Mouse (Mus musculus): ENCODE measurements around the gene Dpp10.
A peak's percentile ranks its signal among the peaks of the same experiment; 100 is the strongest.

The Dpp10 gene

GRCm38 (mm10) chr1:123919606-123920005 is 125.8 kb downstream of the Dpp10 start:
- DNase-seq (ENCODE audit: low spot score), result no peak

DNA sequence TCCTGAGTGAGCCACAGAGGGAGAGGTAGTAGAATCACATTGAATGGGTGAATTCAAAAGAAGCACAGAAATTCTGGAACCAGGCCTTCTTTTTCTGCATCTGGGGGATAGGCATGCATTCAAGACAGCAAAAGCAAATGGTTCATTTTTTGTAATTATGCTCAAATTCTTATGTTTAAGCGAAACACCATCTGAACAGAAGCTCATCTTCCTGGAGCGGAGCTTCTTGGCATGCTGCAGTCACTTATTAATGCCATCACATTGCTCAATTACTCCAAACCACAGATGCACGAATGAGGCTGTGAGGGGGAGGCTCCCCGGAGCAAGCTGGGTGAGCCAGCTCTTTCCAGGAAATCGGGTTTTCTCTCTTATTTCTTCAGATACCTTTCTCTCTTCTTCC is 142.7 kb downstream of the Dpp10 start:
- peak; percentile 63 for DNase-seq (ENCODE audit: low spot score)

- DNase-seq (ENCODE audit: low spot score), result no peak
These were observed 144.1 kb downstream of the Dpp10 start for GRCm38 (mm10) chr1:123901218-123901617.

DNA sequence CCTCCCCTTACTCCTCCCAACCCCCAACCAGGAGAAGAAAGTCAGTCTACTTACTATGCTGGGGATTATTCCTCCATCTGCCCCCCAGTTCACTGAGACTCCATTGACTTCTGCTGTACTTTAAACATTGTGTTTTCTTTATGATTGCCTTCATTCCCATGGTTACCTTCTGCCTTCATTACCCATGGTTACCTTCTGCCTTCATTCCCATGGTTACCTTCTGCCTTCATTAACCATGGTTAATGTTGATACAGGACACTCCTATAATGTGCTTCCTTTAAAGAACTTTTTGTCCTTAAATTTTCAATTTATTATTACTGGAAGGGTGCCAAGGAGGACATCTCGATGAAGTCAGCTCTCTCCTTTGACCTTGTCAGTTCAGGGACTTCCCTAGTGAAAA is 158.1 kb downstream of the Dpp10 start:
- DNase-seq (ENCODE audit: low spot score), result no peak

GRCm38 (mm10) chr1:123846881-123847280 is 198.5 kb downstream of the Dpp10 start:
- DNase-seq (ENCODE audit: low spot score), result no peak

GRCm38 (mm10) chr1:123801206-123801605 is 244.2 kb downstream of the Dpp10 start:
- DNase-seq (ENCODE audit: low spot score), result no peak

DNA sequence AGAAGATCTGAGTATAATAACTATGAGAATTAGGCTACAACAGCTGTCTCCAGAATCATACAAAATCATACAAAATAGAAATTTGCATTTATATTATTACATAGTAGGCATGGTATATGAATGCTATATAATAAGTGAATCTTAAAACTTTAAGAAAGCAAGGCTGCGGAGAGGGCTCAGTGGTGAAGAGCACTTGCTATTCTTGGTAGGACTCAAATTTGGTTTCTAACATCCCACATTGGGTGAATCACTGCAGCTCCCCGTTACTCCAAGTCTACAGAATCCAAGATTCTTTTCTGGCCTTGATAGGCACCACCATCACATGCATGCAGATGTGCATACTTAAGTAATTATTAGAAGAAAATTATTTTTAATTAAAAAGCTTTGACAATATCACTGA is 279.8 kb downstream of the Dpp10 start:
- no peak for DNase-seq (ENCODE audit: low spot score)

GRCm38 (mm10) chr1:123762272-123762671 is 283.1 kb downstream of the Dpp10 start:
- no peak for DNase-seq (ENCODE audit: low spot score)

- no peak for DNase-seq (ENCODE audit: low spot score)
These were observed 289.3 kb downstream of the Dpp10 start for GRCm38 (mm10) chr1:123756055-123756454.

GRCm38 (mm10) chr1:123707292-123707691 is 338.1 kb downstream of the Dpp10 start:
- no peak for DNase-seq (ENCODE audit: low spot score)

- DNase-seq (ENCODE audit: low spot score), result no peak
These were observed 386.9 kb downstream of the Dpp10 start for GRCm38 (mm10) chr1:123658409-123658808.

- DNase-seq (ENCODE audit: low spot score), result no peak
These were observed 388.8 kb downstream of the Dpp10 start for GRCm38 (mm10) chr1:123656607-123657006.

GRCm38 (mm10) chr1:123637897-123638296 is 407.5 kb downstream of the Dpp10 start:
- no peak for DNase-seq (ENCODE audit: low spot score)

DNA sequence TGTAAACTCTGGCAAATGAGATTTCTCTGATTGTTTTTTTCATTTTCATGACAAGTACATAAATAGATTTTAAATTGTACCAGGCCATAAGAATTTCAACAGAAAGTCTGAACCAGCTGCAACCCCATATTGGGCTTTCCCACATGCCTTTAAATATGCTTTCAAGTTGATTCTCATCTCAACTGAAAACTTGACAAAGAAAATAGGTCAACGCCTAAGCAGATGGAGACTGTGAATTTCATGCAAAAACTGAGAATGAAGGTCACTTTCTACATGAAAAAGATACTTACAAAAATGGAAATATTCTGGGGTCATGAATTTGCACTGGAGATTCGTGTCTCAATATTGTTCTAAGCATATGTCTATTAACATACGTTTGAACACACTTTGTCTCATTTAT is 417.1 kb downstream of the Dpp10 start:
- no peak for DNase-seq (ENCODE audit: low spot score)

DNA sequence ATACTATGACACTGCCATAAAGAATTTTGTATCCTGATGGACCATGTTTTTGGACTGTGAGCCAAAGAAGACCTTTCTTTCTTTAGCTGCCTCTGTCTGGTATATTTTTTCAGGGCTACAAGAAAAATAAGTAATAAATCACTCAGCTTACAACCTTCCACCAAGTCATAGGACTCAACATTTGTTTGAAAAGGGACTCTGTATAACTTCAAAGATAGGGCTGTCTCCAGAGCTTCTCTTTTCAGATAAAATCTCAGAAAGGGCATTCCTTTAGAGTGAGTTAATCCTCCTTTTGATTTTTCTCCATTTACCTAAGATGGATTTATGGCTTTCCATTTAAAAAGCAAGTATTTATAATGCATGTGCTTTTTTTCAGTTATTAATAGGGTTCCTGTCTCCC is 460.5 kb downstream of the Dpp10 start:
- no peak for DNase-seq (ENCODE audit: low spot score)

GRCm38 (mm10) chr1:123580112-123580511 is 465.2 kb downstream of the Dpp10 start:
- DNase-seq (ENCODE audit: low spot score), result no peak

DNA sequence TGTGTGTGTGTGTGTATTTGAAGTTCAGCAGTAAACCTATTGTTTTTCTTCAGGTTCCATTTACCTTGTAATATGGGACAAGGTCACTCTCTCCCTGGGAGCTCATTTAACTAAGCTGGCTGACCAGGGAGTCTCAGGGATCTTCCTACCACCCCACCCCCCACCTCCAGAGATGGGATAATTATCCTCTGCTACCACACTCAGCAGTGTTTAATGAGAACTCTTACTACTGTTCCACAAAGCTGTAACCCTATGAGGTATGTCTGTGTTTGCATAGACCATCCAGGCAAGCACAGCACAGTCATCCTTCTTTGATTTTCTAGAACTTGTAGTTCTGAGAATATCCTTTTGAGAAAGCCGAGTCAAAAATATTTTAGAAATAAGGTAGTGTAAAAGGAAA is 471.6 kb downstream of the Dpp10 start:
- DNase-seq (ENCODE audit: low spot score), result no peak

DNA sequence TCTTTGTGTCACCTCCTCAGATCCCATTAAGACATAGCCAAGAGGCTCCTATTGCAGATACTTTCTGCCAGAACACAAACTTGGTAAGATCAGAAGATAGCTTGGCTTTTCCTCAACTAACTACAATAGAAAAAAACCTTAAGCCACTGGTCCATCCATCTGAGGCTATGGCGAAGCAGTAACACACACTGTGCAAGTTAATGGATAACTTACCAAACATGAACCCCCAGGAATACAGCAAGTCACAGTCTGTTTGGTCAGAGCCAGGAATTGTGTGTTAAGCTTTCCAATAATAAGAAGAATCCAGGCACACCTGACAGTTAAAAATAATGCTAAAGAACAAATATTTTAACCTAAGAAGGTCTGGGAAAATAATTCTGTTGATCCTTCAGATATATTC is 502.9 kb downstream of the Dpp10 start:
- no peak for DNase-seq (ENCODE audit: low spot score)

- no peak for DNase-seq (ENCODE audit: low spot score)
These were observed 577.6 kb downstream of the Dpp10 start for GRCm38 (mm10) chr1:123467729-123468128.

DNA sequence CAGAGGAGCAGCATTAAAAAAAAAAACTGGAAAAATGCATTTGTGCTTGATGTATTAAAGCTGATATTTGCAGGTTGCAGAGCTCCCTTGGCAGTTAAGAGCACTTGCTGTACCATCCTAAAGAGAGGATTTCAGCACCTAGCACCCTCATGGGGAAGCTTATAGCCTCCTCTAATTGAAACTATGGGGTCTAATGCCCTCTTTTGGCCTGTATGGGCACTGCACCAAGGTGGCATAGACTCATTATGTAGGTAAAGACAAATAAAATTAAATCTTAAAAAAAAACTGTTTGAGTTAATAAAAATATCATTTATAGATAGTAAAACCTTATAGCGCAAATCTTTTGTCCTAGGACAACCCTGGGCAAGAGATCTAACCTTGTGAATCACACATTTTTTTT is 631.2 kb downstream of the Dpp10 start:
- no peak for DNase-seq (ENCODE audit: low spot score)

DNA sequence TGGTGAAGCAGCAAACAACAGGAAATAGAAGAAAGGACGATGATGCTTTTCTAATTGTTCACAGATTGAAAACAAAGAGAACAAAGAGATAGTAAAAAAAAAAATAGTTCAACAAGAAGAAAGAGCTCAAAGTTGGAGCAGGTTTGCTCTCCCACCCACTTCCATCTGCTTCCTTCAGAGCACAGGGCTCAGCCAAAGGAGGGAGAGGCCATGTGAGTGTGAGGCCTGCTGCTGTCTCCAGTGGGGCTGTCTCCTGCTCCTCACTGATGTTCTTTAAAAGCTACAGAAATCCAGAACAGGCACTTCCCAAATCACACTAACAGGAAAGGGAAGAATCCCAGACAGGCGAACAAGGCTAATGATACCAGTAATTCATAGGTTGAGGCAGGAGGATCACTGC is 694.1 kb downstream of the Dpp10 start:
- no peak for DNase-seq (ENCODE audit: low spot score)

DNA sequence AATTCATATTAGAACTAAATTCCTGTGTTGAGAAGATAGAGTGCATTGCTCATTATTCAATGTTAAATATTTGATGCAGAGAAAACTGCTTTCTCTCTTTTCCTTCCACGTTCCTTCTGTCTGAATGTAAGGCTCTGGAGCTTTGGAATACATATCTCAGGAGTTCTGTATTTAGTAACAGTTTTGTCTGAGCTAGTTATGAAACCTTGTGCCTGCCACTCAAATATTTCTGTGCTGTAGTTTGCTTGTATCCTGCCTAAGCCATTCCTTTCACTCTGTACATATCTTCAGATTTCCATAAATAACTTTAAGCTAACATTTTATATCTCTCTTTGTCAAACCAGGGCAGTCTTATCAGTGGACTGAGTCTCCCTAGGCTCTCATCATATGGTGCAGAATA is 707.5 kb downstream of the Dpp10 start:
- no peak for DNase-seq (ENCODE audit: low spot score)

DNA sequence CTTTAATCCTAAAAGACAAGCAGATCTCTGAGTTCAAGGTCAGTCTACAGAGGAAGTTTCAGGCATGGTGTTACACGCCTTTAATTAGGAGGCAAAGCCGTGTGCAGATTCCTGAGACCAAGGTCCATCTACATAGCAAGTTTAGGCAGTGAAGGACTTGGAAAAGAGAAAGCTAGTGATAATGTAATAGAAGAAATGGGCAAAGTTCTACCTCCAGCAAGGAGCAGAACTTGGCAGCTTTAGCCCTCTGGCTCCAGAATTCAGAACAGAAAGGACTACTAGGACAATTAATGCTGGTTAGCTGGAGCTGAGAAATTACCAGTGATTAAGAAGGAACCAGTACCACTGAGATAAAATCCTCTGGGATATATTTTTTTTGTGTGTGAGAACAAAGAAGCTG is 728.5 kb downstream of the Dpp10 start:
- DNase-seq (ENCODE audit: low spot score), result no peak

Data from layer of hippocampus, adult 9-10 months (tissue).